Mouse (Mus musculus) T-helper 2 cell (primary cell): ENCODE data around the gene Azin2.

Experiments
- in situ Hi-C: fragments of 300-600 bp; cut with MboI, MseI; formaldehyde crosslinking; loops from one replicate; pipeline ENCODE4 v1.15.1; 2025; ENCODE audit warnings: high pct_unique_total_duplicates

Azin2 gene

GRCm38 (mm10) chr4:128896667-128897066 is 65.6 kb downstream of the Azin2 start:
- in situ Hi-C loops, result loop anchor here (10.0 kb wide), 1 partner anchor 1432 kb away; no protein-coding TSS in a partner anchor

GRCm38 (mm10) chr4:128895841-128896240 is 66.4 kb downstream of the Azin2 start:
- in situ Hi-C loops, result loop anchor here (10.0 kb wide), 1 partner anchor 1431 kb away; no protein-coding TSS in a partner anchor

- in situ Hi-C loops, result loop anchor here (10.0 kb wide), 1 partner anchor 1429 kb away; no protein-coding TSS in a partner anchor
Observed at GRCm38 (mm10) chr4:128894112-128894511, 68.1 kb downstream of the Azin2 start.

GRCm38 (mm10) chr4:128892188-128892587 is 70.1 kb downstream of the Azin2 start:
- in situ Hi-C loops, result loop anchor here (10.0 kb wide), 1 partner anchor 1427 kb away; no protein-coding TSS in a partner anchor

- in situ Hi-C loops, result loop anchor here (10.0 kb wide), 1 partner anchor 1427 kb away; no protein-coding TSS in a partner anchor
Observed at GRCm38 (mm10) chr4:128891746-128892145, 70.5 kb downstream of the Azin2 start.

GRCm38 (mm10) chr4:128891157-128891556 is 71.1 kb downstream of the Azin2 start:
- in situ Hi-C loops, result loop anchor here (10.0 kb wide), 1 partner anchor 1426 kb away; no protein-coding TSS in a partner anchor

GRCm38 (mm10) chr4:128889752-128890630 is 72.3 kb downstream of the Azin2 start:
- in situ Hi-C loops, result loop anchor here (10.0 kb wide), 1 partner anchor 1425 kb away; no protein-coding TSS in a partner anchor

GRCm38 (mm10) chr4:128888436-128888990 is 73.7 kb downstream of the Azin2 start:
- in situ Hi-C loops, result no loop called here

- in situ Hi-C loops, result no loop called here
Observed at GRCm38 (mm10) chr4:128887641-128888091, 74.6 kb downstream of the Azin2 start.

- in situ Hi-C loops, result no loop called here
Observed at GRCm38 (mm10) chr4:128887026-128887425, 75.2 kb downstream of the Azin2 start.

GRCm38 (mm10) chr4:128886571-128886970 is 75.7 kb downstream of the Azin2 start:
- in situ Hi-C loops, result no loop called here

- in situ Hi-C loops, result no loop called here
Observed at GRCm38 (mm10) chr4:128885540-128885939, 76.7 kb downstream of the Azin2 start.

GRCm38 (mm10) chr4:128884711-128885095 is 77.5 kb downstream of the Azin2 start:
- in situ Hi-C loops, result no loop called here

- in situ Hi-C loops, result no loop called here
Observed at GRCm38 (mm10) chr4:128883801-128884710, 78.2 kb downstream of the Azin2 start.

- in situ Hi-C loops, result no loop called here
Observed at GRCm38 (mm10) chr4:128883379-128883781, 78.9 kb downstream of the Azin2 start, which contains the start of gene Trim62. Trim62 (plus strand) TSS chr4:128883580.
